Mouse (Mus musculus): ENCODE measurements at regions not wholly inside any gene's neighbourhood (a gene's known extent, or its start where the extent isn't known, plus 50 kb on each side); places are given as distances from the start of the nearest gene placed in this dataset.

- no peak for DNase-seq (ENCODE audit: low read depth, low spot score)
These were observed 373.2 kb upstream of the Arpp21 start for GRCm38 (mm10) chr9:112608932-112609331.

- DNase-seq (ENCODE audit: low read depth, low spot score): no peak
These were observed 371.5 kb upstream of the Arpp21 start for GRCm38 (mm10) chr9:112607221-112607620.

- no peak for DNase-seq (ENCODE audit: low read depth, low spot score)
These were observed 360.0 kb upstream of the Arpp21 start for GRCm38 (mm10) chr9:112595731-112596130.

GRCm38 (mm10) chr9:112590241-112590640, 354.5 kb upstream of the Arpp21 start:
- DNase-seq (ENCODE audit: low read depth, low spot score): no peak

GRCm38 (mm10) chr9:112573316-112573715, 337.6 kb upstream of the Arpp21 start:
- DNase-seq (ENCODE audit: low read depth, low spot score): no peak

GRCm38 (mm10) chr9:112561348-112561747, 325.6 kb upstream of the Arpp21 start:
- no peak for DNase-seq (ENCODE audit: low read depth, low spot score)

GRCm38 (mm10) chr9:112560226-112560625, 324.5 kb upstream of the Arpp21 start:
- no peak for DNase-seq (ENCODE audit: low read depth, low spot score)

GRCm38 (mm10) chr9:112537924-112538323, 302.2 kb upstream of the Arpp21 start:
- DNase-seq (ENCODE audit: low read depth, low spot score): no peak

- DNase-seq (ENCODE audit: low read depth, low spot score): no peak
These were observed 289.6 kb upstream of the Arpp21 start for GRCm38 (mm10) chr9:112525377-112525776.

- no peak for DNase-seq (ENCODE audit: low read depth, low spot score)
These were observed 287.5 kb upstream of the Arpp21 start for GRCm38 (mm10) chr9:112523251-112523650.

GRCm38 (mm10) chr9:112510716-112511115, 275.0 kb upstream of the Arpp21 start:
- no peak for DNase-seq (ENCODE audit: low read depth, low spot score)

GRCm38 (mm10) chr9:112506871-112507270, 271.1 kb upstream of the Arpp21 start:
- DNase-seq (ENCODE audit: low read depth, low spot score): no peak

GRCm38 (mm10) chr9:112498676-112499075, 262.9 kb upstream of the Arpp21 start:
- no peak for DNase-seq (ENCODE audit: low read depth, low spot score)

- DNase-seq (ENCODE audit: low read depth, low spot score): no peak
These were observed 260.3 kb upstream of the Arpp21 start for GRCm38 (mm10) chr9:112495930-112496527.

- no peak for DNase-seq (ENCODE audit: low read depth, low spot score)
These were observed 255.2 kb upstream of the Arpp21 start for GRCm38 (mm10) chr9:112490963-112491362.

- no peak for DNase-seq (ENCODE audit: low read depth, low spot score)
These were observed 240.9 kb upstream of the Arpp21 start for GRCm38 (mm10) chr9:112476644-112477043.

GRCm38 (mm10) chr9:112457594-112457993, 221.9 kb upstream of the Arpp21 start:
- no peak for DNase-seq (ENCODE audit: low read depth, low spot score)

GRCm38 (mm10) chr9:112454706-112455105, 219.0 kb upstream of the Arpp21 start:
- no peak for DNase-seq (ENCODE audit: low read depth, low spot score)

GRCm38 (mm10) chr9:112447515-112447914, 211.8 kb upstream of the Arpp21 start:
- DNase-seq (ENCODE audit: low read depth, low spot score): no peak

- no peak for DNase-seq (ENCODE audit: low read depth, low spot score)
These were observed 211.2 kb upstream of the Arpp21 start for GRCm38 (mm10) chr9:112446981-112447380.

- no peak for DNase-seq (ENCODE audit: low read depth, low spot score)
These were observed 210.3 kb upstream of the Arpp21 start for GRCm38 (mm10) chr9:112446027-112446352.

GRCm38 (mm10) chr9:112445230-112446026, 209.7 kb upstream of the Arpp21 start:
- DNase-seq (ENCODE audit: low read depth, low spot score): no peak

GRCm38 (mm10) chr9:112444220-112444619, 208.5 kb upstream of the Arpp21 start:
- DNase-seq (ENCODE audit: low read depth, low spot score): no peak
